Mouse (Mus musculus) WW6 (cell line): Measurements from ENCODE around the gene Pop4.

ENCODE experiments used
- DNase-seq: peaks from one replicate; pipeline ENCODE4 v3.0.0-alpha.2; 2013; ENCODE audit warnings: low read depth, low spot score

Gene Pop4

DNA sequence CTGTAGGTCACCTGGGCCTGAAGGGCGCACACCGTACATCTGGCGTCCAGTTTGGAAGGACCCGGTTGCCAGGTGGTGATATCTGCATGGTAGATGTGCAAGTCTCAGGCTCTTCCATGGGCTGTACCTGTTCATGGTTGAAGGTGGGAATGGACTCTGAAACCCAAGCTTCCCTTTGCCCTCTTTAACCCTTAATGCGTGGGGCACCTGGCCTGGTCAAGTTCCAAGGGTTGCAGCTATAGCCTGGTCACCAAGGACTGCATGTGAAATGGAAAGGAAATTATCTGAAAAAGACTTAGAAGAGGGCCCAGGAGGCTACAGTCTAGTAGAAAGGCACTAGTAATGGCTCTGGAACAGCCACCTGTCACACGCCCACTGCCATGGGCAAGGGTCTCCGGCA, 50.4 kb downstream of the Pop4 start:
- DNase-seq: no peak

GRCm38 (mm10) chr7:38219526-38219925, 51.7 kb downstream of the Pop4 start:
- DNase-seq: no peak

GRCm38 (mm10) chr7:38218631-38219367, 52.4 kb downstream of the Pop4 start:
- no peak for DNase-seq

DNA sequence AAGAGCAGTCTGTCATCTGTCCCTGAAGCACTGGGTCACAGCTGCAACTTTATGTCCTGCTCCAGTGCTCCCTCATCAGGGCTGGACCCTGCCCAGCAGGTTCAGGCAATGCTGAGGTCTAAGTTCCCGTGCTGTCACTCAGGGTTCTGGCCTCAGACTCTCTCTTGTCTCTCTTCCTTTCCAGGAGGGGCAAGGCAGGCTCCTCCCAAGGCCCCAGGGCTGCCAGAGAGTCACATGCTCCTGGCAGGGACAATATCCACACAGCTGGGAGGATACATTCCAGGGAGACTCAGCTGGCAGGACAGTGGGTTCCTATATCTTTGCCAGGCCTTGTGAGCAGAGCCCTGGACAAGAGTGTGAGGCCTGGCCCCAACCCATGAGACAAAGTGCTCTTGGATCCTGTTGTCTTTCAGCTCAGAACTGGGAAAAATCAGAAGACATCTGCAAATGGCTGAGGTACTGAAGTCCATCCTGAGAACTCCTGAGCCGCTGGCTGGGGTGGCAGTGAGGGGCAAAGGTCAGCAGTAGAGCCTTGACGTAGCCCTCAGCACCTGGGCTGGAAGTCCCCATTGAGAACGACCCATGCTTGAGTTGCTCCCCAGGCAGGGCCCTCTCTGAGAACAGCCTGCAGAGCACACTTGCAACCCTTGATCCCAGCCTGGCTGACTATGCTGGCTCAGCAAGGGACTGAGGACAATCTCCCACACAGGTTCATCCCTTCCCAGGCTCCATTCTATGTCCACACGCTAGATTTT, 53.6 kb downstream of the Pop4 start:
- DNase-seq: no peak

DNA sequence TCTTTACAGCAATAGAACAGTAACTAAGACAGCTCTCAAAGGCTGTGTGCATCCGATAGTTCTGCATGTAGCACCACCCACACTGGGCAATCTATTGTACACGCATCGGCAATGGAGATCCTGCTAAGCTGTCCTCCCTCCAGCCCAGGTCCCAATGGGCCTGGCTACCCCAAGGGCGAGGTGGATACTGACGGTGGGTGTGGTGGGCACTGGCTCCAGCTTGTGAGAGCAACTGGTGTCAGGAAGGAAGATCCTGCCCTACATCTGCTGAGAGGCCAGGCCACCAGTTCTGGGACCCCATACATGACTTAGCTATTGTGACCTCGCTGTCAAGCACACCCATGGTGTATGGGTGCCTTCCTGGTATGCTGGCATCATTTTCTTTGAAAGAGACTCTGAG, 55.5 kb downstream of the Pop4 start:
- DNase-seq: no peak

- DNase-seq: no peak
Measured at GRCm38 (mm10) chr7:38215281-38215680, 55.9 kb downstream of the Pop4 start.

DNA sequence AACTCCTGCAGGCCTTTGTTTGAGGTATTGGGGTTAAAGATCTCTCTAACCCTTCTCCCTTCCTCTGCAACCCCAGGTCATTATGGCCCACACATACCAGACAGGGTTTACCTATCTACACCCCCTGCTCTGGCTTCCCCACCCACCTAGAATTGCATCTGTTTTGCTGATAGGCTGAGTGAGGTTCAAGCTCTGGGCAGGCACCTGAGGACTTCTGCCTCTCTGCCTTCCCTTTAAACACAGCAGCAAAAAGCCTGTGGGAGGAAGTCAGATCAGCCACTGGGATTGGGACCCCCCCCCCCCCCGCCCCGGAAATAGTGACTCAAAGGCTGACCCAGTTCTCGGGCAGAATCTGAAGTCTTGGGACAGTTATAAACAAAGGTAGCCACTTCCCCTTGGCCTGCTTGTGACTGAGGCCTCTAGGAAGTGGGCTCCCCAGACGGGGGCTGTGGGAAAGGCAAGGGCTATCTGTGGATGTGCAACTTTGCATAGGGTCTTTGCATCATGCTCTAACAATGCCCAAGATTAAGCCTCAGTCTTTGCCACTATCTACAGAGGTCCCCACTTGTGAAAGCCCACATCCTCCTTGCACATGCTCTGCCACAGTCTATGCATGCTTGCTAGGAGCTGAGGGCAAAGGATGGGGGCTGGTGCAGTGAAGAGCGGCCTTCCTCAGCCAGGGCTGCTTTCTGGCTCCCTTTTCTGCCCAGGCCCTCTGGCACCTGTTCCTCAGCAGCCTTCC, 56.6 kb downstream of the Pop4 start:
- no peak for DNase-seq

DNA sequence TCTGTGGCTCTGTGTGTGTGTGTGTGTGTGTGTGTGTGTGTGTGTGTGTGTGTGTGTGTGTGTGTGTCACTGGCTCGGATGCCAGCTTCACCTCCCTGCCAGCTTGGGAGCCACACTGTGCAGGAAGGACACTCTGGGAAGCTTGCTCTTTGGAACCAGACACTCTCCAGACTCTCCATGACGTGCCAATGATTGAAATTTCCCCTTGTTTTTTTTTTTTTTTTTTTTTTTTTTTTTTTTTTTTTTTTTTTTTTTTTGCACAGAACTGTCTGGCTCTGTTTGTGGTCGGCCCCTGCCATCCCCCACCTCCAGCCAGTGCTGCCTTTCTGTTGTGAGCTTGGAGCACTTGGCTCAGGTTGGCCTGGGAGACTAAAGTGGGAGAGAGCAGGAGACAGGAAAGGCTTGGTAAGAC, 58.6 kb downstream of the Pop4 start:
- DNase-seq: no peak
